Mouse (Mus musculus) adrenal gland, postnatal 25 days (tissue): ENCODE data around the gene Mmel1. TPM values are rescaled to one million over a fixed set of nuclear protein-coding genes. Genes with fewer than 3 reads are reported as not detected.

Experiments
- DNase-seq: peaks from one replicate; pipeline ENCODE4 v3.0.0; 2021; ENCODE audit warnings: mixed read lengths
- long read RNA-seq: library from polyadenylated mRNA; stranded (forward); transcript quantifications from one replicate; pipeline ENCODE4 v2.0.0, GENCODE M21; 2021
- total RNA-seq: library from RNA; stranded (reverse); gene quantifications from 2 replicates; pipeline ENCODE4 v1.2.3, GENCODE M21; 2021

Mmel1 gene
- total RNA-seq = 5.6 and 6.2 TPM in 2 replicates
- long read RNA-seq, partial matches to known transcripts = 2 of 2 reads
- long read RNA-seq, other reads (novel, unspliced or antisense) = 0 of 2 reads

DNA sequence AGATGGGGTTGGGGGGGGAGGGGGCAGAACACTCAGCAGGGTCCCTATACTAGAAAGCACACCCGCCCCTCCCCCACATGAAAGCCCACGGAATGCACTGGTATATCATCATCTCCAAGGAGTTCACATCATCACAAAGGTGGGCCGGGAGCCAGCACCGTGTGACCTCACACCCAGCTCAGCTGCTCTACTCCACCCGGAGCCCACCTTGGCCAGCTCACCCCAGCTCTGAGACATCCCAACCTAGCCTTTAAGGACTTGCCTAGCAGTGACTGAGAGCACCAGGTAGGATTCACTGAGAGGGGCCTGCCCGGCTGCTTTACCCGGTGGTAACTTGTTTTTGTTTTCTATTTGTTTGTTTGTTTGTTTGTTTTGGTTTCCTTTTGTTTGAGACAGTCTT is at the start of gene Mmel1:
Gene Mmel1, plus strand, starts transcription at position 146 of the 400 bp plus-strand sequence.
- DNase-seq = no peak

- DNase-seq = peak; percentile 28
These were observed 43.7 kb upstream of the Mmel1 start for GRCm38 (mm10) chr4:154825662-154826061.

DNA sequence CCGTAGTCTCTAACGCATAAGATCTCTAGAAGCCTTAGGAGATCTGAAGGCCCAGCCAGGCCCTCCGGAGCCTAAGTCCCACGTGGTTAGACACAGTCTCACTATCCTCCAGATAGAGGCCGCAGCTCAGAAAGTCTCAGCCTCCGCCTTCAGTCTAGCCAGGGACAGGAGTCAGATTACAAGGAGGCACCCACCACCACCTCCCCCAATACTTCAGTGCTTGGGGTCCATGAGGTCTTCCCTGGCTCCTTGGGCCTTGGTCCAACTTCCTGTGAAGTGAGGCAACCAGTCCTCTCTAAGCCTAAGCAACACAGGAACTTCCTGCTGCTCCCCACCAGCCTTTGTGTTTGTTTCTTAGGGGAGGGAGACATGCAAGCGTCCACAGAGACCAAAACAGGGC is 43.2 kb upstream of the Mmel1 start:
- no peak for DNase-seq

DNA sequence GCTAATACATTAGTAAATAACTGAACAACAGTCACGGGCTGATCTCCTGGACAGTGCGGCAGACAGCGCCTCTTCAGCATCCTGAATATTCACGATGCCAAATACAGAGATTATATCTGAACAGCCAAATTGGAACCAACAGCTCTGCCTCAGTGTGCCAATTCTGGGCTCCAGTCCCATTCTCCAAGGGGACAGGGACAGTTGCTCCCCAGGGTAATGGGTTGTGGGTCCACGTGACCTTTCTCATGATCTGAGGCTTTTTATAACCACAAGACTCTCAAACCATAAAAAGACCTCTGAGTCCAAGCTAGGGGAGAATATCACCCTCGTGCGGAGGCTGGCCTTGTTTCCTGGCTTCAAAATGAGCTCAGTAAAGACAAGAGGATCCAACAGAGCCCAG is 42.2 kb upstream of the Mmel1 start:
- DNase-seq = no peak

GRCm38 (mm10) chr4:154827861-154828610 is 41.3 kb upstream of the Mmel1 start:
- no peak for DNase-seq

- DNase-seq = no peak
These were observed 37.3 kb upstream of the Mmel1 start for GRCm38 (mm10) chr4:154831915-154832573.

DNA sequence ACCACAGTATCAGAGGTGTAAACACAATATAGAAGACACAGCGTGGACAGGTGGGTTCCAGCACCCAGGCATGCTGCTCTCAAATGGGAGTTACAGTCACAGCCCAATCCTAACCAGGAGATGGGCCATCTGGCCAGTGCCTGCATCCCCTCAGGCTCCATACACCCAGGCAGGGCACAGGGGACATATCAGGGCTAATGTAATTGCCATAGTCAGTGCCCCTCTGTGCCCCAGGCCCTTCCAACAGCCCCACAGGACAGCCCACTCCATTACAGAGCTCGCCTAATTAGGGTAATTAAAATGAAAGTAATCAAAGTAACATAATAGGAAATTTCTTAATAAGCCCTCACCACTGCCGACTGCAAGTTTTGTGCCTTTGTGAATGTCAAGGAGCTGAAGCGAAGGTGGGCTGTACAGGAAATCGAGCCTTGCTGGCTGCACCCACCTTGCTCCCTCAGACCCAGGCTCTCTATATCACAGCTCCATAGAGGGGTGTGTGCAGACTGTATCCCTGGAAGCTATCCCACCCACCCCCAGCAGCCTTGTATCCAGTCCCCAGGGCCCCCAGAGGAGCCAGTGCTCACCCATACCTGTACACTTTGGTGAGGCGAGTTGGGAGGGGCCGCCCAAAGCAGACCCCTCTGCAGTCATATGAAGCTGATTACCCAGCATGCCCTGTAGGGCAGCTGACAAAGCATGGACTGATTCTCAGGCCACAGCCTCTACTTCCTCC is 33.0 kb upstream of the Mmel1 start:
- DNase-seq = no peak

- peak; percentile 69 for DNase-seq
These were observed 32.2 kb upstream of the Mmel1 start, which contains the start of gene Ttc34 for GRCm38 (mm10) chr4:154837170-154837569. Ttc34 (plus strand) TSS chr4:154837459.

DNA sequence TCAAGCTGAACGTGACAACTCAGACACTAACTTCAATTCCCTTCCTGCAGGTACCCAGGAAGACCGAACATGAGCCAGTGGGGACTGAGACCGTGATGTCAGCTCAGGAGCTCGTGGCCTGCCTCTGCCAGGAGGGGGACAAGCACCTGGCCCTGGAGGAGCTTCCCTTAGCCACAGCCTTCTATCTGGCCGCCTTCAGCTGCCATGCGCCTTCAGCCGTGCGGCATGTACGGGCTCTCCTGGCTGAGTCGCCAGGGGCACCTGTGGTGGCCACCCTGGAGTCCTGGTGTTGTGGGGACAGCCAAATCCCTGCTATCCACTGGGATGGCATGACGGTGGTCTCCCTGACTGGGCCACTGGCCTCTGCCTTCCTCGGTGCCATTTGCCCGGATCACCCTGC is 30.6 kb upstream of the Mmel1 start:
- DNase-seq = no peak

DNA sequence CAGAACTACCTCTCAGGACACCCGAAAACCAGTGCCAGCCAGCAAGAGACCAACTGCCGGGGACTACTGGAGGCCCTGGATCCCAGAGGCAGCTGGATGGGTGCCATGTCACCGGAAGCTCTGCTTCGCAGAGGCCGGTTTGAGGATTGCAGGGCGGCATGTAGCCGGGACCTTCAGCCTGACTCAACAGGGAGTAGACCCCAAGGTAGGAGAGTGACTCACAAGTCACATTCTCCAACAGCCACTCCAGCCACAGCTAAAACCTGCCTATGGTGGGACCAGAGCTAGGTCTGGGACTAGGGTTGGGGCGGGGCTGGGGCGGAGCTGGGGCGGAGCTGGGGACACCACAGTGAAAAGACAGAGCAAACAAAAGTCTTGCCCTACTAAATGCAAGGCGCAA is 30.0 kb upstream of the Mmel1 start:
- DNase-seq = peak; percentile 33

DNA sequence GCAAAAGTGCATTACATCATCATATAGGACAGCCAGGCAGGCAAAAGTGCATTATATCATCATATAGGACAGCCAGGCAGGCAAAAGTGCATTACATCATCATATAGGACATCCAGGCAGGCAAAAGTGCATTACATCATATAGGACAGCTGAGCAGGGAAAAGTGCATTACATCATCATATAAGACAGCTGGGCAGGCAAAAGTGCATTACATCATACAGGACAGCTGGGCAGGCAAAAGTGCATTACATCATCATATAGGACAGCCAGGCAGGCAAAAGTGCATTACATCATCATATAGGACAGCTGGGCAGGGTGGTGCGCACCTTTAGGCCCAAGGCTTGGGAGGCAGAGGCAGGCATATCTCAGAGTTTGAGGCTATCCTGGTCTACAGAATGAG is 16.7 kb upstream of the Mmel1 start:
- DNase-seq = no peak

- DNase-seq = no peak
These were observed 15.5 kb upstream of the Mmel1 start for GRCm38 (mm10) chr4:154853881-154854280.

GRCm38 (mm10) chr4:154854676-154855345 is 14.6 kb upstream of the Mmel1 start:
- DNase-seq = no peak

- peak; percentile 78 for DNase-seq
These were observed 13.5 kb upstream of the Mmel1 start for GRCm38 (mm10) chr4:154855721-154856479.

GRCm38 (mm10) chr4:154856480-154856837 is 12.9 kb upstream of the Mmel1 start:
- DNase-seq = no peak

- no peak for DNase-seq
These were observed 12.5 kb upstream of the Mmel1 start for GRCm38 (mm10) chr4:154856882-154857281.

DNA sequence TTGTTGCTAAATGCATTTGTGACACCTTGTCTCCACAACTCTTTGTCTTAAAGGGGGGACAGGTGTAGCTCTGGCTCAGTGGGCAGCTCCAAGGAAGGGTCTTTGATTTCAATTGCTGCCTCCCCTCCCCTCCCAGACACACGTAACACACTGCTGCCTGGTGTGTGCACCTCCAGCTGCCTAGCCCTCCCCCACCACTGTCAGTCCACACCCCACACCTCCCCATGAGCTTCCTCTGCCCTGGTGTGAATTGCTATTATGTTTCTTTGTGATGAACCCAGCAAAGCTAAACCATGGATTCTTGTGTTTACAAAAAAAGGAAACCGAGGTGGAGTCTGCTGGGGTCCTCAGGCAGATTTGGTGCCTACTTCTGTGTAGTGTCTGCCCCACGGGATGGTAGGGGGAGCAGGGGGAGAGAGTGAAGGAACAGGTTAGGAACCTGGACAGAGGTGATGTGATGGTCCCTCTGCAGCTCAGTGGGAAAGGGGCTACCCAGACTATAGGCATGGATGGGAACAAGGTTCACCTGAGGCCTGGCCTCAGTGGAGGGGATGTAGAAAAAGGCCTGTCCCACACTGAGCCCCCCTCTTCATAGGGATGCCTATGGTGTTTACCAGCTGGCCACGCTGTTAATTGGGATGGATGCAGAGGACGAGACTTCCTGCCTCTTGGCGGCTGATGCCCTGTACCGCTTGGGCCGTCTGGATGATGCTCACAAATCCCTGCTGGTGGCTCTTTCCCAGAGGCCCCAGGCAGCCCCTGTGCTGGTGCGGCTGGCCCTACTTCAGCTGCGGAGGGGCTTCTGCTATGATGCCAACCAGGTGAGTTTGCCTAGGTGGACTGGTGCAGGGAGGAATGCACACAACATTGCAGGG is 11.8 kb upstream of the Mmel1 start:
- no peak for DNase-seq

- no peak for DNase-seq
These were observed 10.8 kb upstream of the Mmel1 start for GRCm38 (mm10) chr4:154858601-154859000.

DNA sequence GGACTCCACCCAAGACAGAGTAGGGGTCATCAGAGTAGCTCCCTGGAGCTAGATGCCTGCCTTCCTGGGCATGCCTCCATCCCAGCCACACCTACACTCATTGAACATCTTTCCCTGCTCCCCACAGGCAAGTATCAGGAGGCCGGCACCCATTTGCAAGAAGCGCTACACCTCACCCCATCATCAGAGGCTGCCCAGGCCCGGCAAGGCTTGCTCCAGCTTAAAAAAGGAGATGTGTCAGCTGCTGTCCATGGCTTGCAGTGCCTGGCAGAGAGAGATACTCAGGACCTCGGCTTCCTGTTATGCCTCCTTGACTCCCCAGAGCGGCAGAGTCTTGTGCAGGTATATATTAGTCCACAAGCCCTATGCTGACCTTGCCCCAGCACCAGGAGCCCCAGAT is 7.4 kb upstream of the Mmel1 start:
- DNase-seq = no peak

- DNase-seq = no peak
These were observed 5.9 kb upstream of the Mmel1 start for GRCm38 (mm10) chr4:154863436-154863935.
